9 mouse cellular contexts compared by ENCODE assay signal in the genomic region with DNA sequence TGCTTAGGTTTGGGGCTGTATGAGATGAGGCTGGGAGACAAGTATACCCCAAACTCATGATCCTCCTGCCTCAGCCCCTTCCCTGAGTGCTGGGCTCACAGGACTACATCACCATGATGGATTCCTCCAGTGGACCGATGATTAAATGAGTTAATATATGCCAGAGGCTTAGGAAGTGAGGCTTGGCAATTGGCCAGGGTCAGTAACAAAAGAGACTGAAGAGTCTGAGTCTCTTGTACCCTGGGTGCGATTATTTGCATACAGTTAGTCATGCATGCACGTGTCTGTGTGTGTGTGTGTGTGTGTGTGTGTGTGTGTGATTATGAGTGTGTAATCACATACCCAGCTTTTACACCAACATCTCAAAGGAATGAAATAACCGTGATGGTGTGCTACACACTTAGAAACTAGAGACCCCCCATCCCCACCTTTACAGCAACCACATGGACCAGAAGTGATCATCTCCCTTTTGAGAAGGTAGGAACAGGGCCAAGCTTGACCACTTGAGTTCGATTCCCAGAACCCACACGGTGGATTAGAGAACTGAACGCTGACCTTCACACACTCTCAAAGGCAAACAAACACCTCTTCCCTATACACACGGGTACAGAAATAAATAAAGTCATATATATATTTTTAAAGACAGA. TPM values are rescaled to one million over a fixed set of nuclear protein-coding genes. Genes with fewer than 3 reads are reported as not detected.
DNase-seq lines count a peak whose midpoint lies in the region; ATAC-seq and TF ChIP-seq lines count a peak whose summit lies in the region.
"Had no signal": no experiment of that assay in that cellular context is flagged by ENCODE, and none has a peak within 500 bp of the region (broad histone marks: within the 10 kb centered on the region; RNA-seq: fewer than 3 reads in every experiment).

No protein-coding gene starts in this region.

- no peaks in the 10 kb centered on the region for H3K27me3 ChIP-seq in forebrain, embryonic 16.5 days (replicated peaks; ENCODE audit: control insufficient read depth, insufficient read depth, low read length)
- H3K27me3 ChIP-seq in intestine, embryonic 15.5 days (replicated peaks) = no peaks in the 10 kb centered on the region
- peaks cover 20% of the 10 kb centered on the region for H3K27me3 ChIP-seq in liver, embryonic 15.5 days

- no peak for ATAC-seq in forebrain, embryonic 16.5 days
- ATAC-seq in intestine, embryonic 15.5 days = peak; percentile 1
- ATAC-seq in liver, embryonic 15.5 days (ENCODE audit: insufficient read depth) = no peak

- H3K9ac ChIP-seq in forebrain, embryonic 16.5 days (replicated peaks; ENCODE audit: low read depth, low read length) = no peak overlapping the region
- peak overlapping the region; percentile 76 for H3K9ac ChIP-seq in intestine, embryonic 15.5 days
- peak overlapping the region; percentile 66 for H3K9ac ChIP-seq in liver, embryonic 15.5 days

- H3K4me2 ChIP-seq in forebrain, embryonic 16.5 days (ENCODE audit: low read length) = 0 out of 2 replicates have a peak overlapping the region, but pooled peaks have one; percentile 8
- H3K4me2 ChIP-seq in intestine, embryonic 15.5 days (replicated peaks) = peak overlapping the region; percentile 75
- peak overlapping the region; percentile 92 for H3K4me2 ChIP-seq in liver, embryonic 15.5 days

- no peak overlapping the region for H3K4me3 ChIP-seq in forebrain, embryonic 16.5 days (replicated peaks; ENCODE audit: low read length)
- peak overlapping the region; percentile 64 for H3K4me3 ChIP-seq in intestine, embryonic 15.5 days (replicated peaks)
- H3K4me3 ChIP-seq in liver, embryonic 15.5 days (replicated peaks) = peak overlapping the region; percentile 51
- no peak overlapping the region for H3K4me3 ChIP-seq in olfactory bulb, adult 2 months (ENCODE audit: insufficient read depth, low read depth, low read length)

- peak overlapping the region; percentile 66 for H3K27ac ChIP-seq in forebrain, embryonic 16.5 days (ENCODE audit: low read length)
- peak overlapping the region; percentile 99 for H3K27ac ChIP-seq in intestine, embryonic 15.5 days
- peak overlapping the region; percentile 98 for H3K27ac ChIP-seq in liver, embryonic 15.5 days (replicated peaks)
- H3K27ac ChIP-seq in olfactory bulb, adult 2 months (ENCODE audit: insufficient read depth, low read depth, low read length) = peak overlapping the region; percentile 83

- H3K4me1 ChIP-seq in forebrain, embryonic 16.5 days (replicated peaks; ENCODE audit: control insufficient read depth, insufficient read depth, low read length) = peaks cover 58% of the 10 kb centered on the region
- H3K4me1 ChIP-seq in intestine, embryonic 15.5 days (replicated peaks) = peaks cover 30% of the 10 kb centered on the region
- H3K4me1 ChIP-seq in liver, embryonic 15.5 days (replicated peaks) = peaks cover 99% of the 10 kb centered on the region
- peaks cover 48% of the 10 kb centered on the region for H3K4me1 ChIP-seq in olfactory bulb, adult 2 months (ENCODE audit: control insufficient read depth, insufficient read depth, low read length)

- no peak for TF ChIP-seq CTCF in olfactory bulb, adult 2 months (IDR thresholded peaks at IDR 0.05; ENCODE audit: insufficient read depth, low read depth, low read length)

- DNase-seq in cerebellum, adult 11-12 months = peak; percentile 49
- DNase-seq in cerebellum, adult 18-20 months = no peak
- peak; percentile 23 for DNase-seq in CD4-positive helper T cell, adult 2 months (ENCODE audit: low read depth, low spot score)
- DNase-seq in Muller cell, postnatal 12 days (ENCODE audit: inconsistent ontology term) = no peak

- WGBS in forebrain, embryonic 16.5 days = 26% methylated on average over 8 of the region's 8 CpGs
- 18% methylated on average over 8 of the region's 8 CpGs for WGBS in intestine, embryonic 15.5 days
- 29% methylated on average over 8 of the region's 8 CpGs for WGBS in liver, embryonic 15.5 days (ENCODE audit: insufficient replicate concordance)
- 29% methylated on average over 8 of the region's 8 CpGs for WGBS in olfactory bulb, adult 2 months

- no peaks in the 10 kb centered on the region for H3K9me3 ChIP-seq in forebrain, embryonic 16.5 days (ENCODE audit: control insufficient read depth, low read length)
- no peaks in the 10 kb centered on the region for H3K9me3 ChIP-seq in intestine, embryonic 15.5 days
- no peaks in the 10 kb centered on the region for H3K9me3 ChIP-seq in liver, embryonic 15.5 days (replicated peaks)

- TF ChIP-seq POLR2A in olfactory bulb, adult 2 months (IDR thresholded peaks at IDR 0.05; ENCODE audit: insufficient read depth, low read depth, low read length) = no peak

- H3K36me3 ChIP-seq in forebrain, embryonic 16.5 days (ENCODE audit: control insufficient read depth, insufficient read depth) = no peaks in the 10 kb centered on the region
- peaks cover 7% of the 10 kb centered on the region for H3K36me3 ChIP-seq in intestine, embryonic 15.5 days
- H3K36me3 ChIP-seq in liver, embryonic 15.5 days (replicated peaks) = peaks cover 12% of the 10 kb centered on the region

RNA-seq across cellular contexts. Expression of a gene that starts 3.3 kb away (rescaled TPM):
- 4.4 TPM in 2 replicates for polyA plus RNA-seq in forebrain, embryonic 16.5 days (2015; fragmentation: Nextera tagmentation; extraction: Ambion mirVana)
- polyA plus RNA-seq in intestine, embryonic 15.5 days (2015; fragmentation: Nextera tagmentation; extraction: Ambion mirVana) = 66.7 and 71.4 TPM in 2 replicates
- 31.4 and 37.5 TPM in 2 replicates for polyA plus RNA-seq in liver, embryonic 15.5 days (2015; fragmentation: Nextera tagmentation; extraction: Ambion mirVana)
- not detected in 2 replicates for polyA plus RNA-seq in olfactory bulb, adult 2 months (2012; ENCODE audit: insufficient read depth, insufficient read length, low replicate concordance, missing spikeins)

RNA-seq across cellular contexts. Expression of a gene that starts 14.9 kb away (rescaled TPM):
- polyA plus RNA-seq in forebrain, embryonic 16.5 days (2015; fragmentation: Nextera tagmentation; extraction: Ambion mirVana) = 2.2 and 3.4 TPM in 2 replicates
- polyA plus RNA-seq in intestine, embryonic 15.5 days (2015; fragmentation: Nextera tagmentation; extraction: Ambion mirVana) = 0.40 and 0.42 TPM in 2 replicates
- 0.13 and 0.24 TPM in 2 replicates for polyA plus RNA-seq in liver, embryonic 15.5 days (2015; fragmentation: Nextera tagmentation; extraction: Ambion mirVana)
- not detected in 2 replicates for polyA plus RNA-seq in olfactory bulb, adult 2 months (2012; ENCODE audit: insufficient read depth, insufficient read length, low replicate concordance, missing spikeins)
- polyA plus RNA-seq: gonadal fat pad, adult 2 months had no signal

RNA-seq across cellular contexts. Expression of a gene that starts 31.2 kb away (rescaled TPM):
- polyA plus RNA-seq in forebrain, embryonic 16.5 days (2015; fragmentation: Nextera tagmentation; extraction: Ambion mirVana) = 115 and 121 TPM in 2 replicates
- polyA plus RNA-seq in intestine, embryonic 15.5 days (2015; fragmentation: Nextera tagmentation; extraction: Ambion mirVana) = 81.5 and 89.5 TPM in 2 replicates
- polyA plus RNA-seq in liver, embryonic 15.5 days (2015; fragmentation: Nextera tagmentation; extraction: Ambion mirVana) = 43.2 and 45.3 TPM in 2 replicates
- polyA plus RNA-seq in olfactory bulb, adult 2 months (2012; ENCODE audit: insufficient read depth, insufficient read length, low replicate concordance, missing spikeins) = not detected in 2 replicates

Comparison
In these comparisons a context has a peak if more than half of its experiments do, and no peak if none do; other contexts are left out.
1. DNase-seq: peak in cerebellum, adult 11-12 months (single experiment) and CD4-positive helper T cell, adult 2 months (single experiment); none in cerebellum, adult 18-20 months (0 of 2) and Muller cell, postnatal 12 days (single experiment).
2. H3K4me2 ChIP-seq: peak in every context shown above with its lines; median percentile 92 in liver, embryonic 15.5 days; 75 in intestine, embryonic 15.5 days; 8 in forebrain, embryonic 16.5 days.
3. H3K4me3 ChIP-seq: peak in intestine, embryonic 15.5 days (single experiment) and liver, embryonic 15.5 days (single experiment); none in forebrain, embryonic 16.5 days (single experiment) and olfactory bulb, adult 2 months (single experiment).
4. Peak in every context shown above with its lines, with median percentiles within 50 percentile points of each other: H3K27ac ChIP-seq.